Mouse (Mus musculus): Measurements from ENCODE around the gene Sema4b. TPM values are rescaled to one million over a fixed set of nuclear protein-coding genes. Genes with fewer than 3 reads are reported as not detected.

Sema4b gene
- total RNA-seq, 2 experiments from 2014 or later: 1.6 to 2.5 TPM

DNA sequence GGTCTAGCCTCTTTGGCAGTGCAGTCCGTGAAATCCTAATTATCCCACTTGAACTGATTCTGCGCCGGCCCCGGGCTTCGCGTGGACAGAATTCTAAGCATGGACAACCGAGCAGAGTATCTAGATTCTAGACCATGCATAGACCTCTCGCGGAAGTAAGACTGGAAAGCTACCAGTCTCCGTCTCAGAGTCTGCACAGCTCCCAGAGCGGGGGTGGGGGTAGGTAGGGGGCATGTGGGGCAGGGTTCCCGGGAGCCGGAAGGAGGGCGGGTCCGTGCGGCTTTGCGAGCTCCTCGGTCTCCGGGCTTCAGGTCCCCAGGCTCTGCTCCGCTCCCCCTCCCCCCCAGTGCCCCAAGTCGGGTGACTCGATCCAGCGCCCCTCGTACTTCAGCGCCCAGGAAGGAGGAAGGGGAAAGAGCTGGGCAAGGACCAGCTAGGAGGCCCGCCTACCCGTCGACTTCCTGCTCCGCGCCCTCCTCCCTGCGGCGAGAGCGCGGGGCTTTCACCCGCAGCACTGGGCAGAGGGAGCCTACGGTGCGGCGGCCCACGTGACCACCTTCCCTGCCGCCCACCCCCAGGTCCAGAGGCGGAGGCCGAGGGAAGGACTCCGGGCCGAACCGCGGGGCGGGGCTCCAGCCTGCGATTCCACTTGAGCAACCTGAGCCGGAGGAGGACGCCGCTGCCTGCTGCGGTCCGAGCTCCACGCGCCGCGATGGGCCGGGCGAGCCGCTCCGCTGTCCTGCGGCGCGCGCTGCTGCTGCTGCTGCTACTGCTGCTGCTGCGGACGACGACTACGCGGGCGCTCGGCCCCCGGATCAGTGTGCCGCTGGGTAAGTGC is 11.5 kb downstream of the Sema4b start:
- peak; percentile 75 for DNase-seq

DNA sequence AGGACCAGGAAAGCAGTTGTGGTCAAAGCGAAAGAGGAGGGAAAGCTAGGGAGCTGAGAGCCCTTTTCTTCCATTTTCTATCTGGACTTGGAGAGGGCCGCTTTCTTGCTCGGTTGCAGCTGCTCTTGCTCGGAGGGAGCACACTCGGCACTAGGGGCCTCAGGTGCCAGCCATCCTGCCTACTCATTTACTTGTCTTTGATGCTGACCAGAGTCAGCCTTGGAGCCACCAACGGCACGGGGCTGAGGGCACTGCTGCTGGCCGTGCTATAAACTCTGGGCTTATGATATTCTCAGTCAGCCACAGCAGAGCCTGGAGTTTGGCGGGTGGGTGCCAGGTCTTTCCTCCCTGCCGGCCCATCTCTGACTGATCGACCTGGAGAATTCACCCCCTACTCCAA is 12.2 kb downstream of the Sema4b start:
- no peak for DNase-seq

DNA sequence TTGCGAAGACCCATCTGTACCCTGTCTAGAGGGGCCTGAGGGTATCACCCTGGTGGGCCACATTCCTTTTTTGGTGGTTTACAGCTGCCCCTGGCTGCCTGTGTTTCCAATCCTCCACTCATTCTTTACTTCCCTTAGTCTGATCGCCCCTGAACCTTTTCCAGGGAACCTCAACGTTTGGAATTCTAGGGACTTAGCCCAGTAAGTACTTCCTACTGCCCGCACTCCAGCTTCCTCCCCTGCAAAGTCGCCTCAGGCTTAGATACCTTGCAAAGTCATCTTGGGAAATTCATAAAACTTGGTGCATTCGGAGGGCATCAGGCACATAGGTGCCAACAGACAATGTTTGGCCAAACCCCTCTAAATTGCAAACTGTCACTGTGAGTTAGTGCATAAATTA is 12.6 kb downstream of the Sema4b start:
- no peak for DNase-seq

DNA sequence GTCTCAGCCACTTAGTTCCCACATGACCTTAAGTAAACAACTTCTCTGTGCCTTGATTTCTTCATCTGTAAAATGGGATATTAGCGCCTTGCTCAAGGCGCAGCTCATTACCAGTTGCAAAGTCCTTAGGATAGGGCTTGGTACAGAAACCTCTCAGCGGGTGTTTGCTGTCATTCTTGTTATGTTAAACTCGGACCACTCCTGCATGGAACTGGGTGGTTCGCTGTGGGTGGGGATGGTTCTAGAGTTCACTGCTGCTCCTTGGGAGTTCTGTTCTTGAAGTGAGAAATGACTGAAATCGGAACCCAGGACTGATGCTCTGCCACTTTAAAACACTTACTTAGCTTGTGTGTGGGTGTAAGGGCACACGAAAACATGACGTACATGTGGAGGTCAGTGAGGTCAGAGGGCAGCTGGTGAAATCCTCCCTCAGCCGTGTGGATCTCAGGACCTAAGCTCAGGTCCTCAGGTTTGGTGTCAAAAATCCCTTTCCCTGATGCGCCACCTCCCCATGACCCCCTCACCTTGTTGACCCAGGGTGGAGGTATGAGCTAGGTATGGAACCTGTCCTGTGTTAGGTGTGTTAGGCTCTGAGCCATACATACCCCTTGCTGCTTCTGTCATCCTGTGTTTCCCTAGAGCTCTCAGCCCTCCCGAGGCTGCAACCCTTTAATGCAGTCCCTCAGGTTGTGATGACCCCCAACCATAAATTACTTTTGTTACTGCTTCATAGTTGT is 13.4 kb downstream of the Sema4b start:
- no peak for DNase-seq

GRCm38 (mm10) chr7:80200588-80200945 is 13.9 kb downstream of the Sema4b start:
- no peak for DNase-seq

DNA sequence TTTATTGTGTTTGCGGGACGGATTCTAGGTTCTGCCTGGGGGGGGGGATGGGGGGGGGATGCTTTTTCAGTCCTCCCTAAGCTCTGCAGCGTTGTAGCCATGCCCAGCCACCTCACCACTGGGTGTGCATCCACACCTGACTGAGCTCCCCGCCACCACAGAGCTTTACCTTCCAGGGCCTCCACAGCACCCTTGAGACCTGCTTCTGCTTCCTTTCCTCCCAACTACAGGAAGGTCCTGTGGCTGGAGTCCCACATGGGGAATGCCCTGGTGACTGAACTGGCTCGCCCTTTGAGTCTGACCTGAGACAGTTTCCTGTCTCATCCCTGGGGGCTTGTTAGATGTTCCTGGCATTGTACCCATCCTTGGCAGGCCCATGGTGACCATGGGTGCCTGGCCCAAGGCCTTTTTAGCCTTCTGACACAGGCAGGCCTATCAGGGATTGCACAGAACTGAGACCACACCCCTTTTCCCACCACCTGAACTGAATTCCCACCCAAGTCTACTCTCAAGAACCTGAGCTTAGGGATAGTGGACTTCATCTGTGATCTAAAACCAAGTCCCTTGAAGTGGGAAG is 14.4 kb downstream of the Sema4b start:
- no peak for DNase-seq

DNA sequence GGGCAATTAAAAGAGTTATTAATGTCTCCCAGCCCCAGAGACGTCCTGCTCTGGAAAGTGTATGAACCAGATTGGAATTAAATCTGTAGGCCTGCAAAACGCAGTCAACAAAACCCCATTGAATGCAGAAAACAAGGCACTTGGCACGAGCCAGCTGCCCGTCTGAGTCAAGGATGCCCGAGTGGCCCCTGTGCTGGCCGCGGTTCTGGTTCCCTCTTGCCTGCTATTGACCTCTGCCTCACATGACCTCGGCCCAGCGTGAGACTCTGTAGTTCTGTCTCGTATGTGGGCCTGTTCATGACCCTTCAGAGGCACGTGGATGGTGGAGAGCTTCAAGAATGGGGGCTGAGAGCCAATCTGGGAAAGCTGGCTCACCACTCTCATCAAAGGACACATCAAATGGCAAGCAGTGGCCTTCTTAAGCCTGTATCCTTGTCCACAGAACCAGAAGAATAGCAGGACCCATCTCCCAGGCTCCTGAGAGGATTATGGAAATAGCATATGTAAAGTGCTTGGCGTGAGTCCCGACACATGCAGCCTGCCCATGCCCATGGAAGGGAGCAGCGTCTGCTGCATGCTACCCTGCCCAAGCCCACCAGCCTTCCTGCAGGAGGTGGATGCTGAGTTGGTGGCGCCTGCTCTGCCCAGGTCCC is 15.4 kb downstream of the Sema4b start:
- no peak for DNase-seq

- no peak for DNase-seq
These were observed 16.3 kb downstream of the Sema4b start for GRCm38 (mm10) chr7:80202961-80203360.

DNA sequence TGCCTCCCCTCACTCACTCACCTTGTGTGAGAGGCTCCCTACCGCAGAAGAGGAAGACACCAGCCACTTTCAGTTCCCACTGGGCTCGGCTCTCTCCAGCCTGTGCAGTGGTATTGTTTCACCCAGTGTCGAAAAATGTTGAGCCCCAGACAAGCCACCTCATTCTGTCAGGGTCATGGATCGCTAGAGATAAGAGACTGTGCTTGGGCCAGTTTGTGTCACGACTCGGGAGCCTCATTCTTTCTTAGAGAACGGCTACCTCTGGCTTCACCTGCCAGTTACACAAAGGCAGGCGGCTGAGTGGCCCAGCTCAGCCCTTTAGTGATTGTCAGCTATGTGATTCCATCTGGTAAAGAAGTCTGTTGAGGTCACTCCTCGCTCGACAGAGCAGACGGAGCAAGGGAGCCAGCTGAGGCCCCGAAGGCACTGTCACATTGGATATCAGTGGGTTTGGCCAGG is 17.0 kb downstream of the Sema4b start:
- no peak for DNase-seq

- no peak for DNase-seq
These were observed 17.7 kb downstream of the Sema4b start for GRCm38 (mm10) chr7:80204362-80204761.

- no peak for DNase-seq
These were observed 18.3 kb downstream of the Sema4b start for GRCm38 (mm10) chr7:80204961-80205360.

DNA sequence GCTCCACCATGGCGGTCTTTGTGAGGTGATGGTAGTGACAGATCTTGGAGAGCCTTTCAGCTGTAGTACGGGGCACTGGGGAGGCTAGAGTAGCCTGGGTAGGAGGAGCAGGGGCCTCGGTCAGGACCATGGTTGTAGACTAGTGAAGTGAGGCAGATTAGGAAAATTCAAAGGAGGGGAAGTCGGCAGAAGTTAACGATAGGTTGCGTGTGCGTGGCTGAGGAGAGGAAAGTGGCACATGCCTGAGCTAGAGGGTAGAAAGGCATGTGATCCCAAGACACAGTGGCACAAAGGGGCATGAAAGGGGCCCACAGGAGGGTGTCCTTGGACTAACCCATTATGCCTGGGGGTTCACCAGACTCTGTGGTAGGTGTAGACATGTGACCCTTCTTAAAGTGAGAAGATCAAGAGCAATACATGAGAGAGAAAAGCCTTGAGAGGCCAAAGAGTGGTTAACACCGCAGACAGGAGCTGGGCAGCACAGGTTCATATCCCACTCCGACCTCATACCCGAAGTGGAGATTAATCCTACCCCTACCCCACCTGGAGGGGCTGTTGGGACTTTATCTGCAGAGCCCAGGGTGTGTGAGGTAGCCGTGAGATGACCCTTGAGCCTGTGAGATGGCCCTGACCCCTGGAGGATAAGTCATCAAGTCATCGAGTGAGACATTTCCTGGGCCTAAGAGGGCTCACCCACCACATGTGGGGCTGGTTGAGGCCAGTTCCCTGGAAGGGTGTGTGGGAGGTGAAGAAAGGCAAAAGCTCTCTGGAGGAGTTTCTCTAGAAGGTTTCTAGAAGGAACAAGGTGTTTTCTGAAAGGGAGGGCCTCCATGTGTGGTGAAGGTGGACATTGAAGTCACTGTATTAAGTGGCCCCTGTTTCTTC is 19.3 kb downstream of the Sema4b start:
- no peak for DNase-seq

DNA sequence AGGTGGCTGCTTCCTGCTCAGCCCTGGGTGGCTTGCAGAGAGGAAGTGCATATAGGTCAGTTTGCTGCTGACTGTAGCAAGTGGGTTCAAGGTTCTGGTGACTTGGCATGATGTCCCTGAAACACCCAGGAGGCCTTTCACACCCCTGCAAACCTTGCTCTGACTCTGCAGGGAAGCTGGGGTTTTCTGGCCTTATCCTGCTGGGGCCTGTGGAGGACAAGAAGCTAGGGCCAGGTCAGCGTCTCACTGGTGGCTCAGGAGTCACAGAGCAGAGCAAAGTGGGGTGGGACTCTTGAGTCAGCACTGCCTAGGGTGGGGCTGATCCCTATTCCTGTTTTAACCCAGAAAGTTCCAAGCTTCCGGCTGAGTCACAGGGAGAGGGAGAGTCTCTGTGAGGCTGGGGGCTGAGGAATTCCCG is 20.7 kb downstream of the Sema4b start:
- no peak for DNase-seq

DNA sequence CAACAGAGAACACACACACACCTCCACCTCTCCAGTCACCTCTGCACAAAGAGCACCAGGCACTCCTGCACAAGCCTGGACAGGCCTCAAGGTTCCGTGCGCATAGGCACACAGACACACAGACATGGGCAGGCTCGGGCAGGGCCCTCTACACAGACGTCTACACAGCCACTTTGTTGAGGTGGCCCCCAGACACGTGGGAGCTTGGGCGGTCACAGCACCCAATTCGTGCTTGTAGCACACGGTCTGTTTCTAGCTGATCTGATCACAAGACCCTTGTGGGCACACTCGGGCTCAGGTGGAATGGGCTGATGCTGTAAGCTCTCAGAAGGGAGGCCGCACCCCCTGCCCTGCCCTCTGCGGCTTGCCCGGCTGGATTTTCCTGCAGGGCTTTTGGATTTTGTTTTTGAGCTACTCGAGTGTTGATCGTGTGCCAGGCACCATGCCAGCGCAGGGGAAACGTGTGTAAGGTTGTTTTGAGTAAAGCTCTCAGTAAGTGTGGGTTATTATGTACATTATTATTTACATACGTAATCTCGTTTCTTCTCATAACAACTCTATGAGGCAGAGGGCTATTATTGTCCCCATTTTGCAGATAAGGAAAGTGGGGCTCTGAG is 21.5 kb downstream of the Sema4b start:
- DNase-seq: no peak

DNA sequence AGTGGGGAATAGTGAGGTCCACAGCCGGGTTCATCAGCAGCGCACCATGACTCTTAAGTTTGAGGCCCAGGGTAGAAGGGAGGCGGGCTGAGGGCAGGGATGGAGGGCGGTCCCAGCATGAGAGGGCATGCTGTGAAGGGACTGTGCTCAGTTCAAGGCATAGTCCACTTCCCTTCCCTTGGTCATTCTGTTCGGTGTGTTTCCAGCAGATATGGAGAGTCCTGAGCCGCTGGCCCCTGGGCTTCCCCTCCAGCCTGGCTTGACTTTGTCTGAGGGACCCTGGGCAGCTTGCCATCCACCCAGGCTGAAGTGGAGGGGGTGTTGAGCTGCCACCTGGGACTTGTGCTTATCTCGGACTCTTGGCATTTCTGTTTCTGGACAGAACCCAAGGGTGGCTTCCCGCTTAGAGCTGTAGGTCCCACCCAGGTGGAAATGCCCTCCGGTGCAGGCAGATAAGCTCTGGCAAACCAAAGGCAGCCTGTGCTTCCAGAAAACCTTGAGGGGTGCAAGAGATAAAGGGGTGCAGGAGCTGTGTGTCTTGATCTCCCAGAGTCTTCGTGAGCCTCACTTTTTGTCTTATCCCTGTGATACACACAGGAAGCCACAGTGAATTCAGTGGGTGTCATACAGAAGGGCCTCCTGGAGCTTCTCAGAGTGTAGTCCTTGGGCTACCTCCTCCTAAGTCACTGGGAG is 22.2 kb downstream of the Sema4b start:
- DNase-seq: no peak

- no peak for DNase-seq
These were observed 23.0 kb downstream of the Sema4b start for GRCm38 (mm10) chr7:80209669-80210068.

DNA sequence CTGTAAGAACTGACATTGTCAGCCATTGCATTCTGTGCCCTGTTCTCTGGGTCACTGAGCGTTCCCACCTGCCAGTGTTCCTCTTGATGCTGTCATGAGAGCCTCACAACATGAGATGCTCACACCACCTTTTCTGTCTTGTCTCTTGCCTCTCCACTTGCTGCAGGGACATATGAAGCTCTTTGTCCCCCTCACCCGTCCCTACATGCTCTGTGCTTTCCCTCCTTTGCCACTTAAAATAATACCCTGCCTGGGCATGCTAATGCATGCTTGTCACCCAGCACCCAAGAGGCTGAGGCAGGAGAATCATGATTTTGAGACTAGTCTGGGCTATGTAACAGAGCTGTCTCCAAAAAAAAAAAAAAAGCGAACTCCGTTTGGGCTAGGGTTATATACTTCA is 24.3 kb downstream of the Sema4b start:
- no peak for DNase-seq

DNA sequence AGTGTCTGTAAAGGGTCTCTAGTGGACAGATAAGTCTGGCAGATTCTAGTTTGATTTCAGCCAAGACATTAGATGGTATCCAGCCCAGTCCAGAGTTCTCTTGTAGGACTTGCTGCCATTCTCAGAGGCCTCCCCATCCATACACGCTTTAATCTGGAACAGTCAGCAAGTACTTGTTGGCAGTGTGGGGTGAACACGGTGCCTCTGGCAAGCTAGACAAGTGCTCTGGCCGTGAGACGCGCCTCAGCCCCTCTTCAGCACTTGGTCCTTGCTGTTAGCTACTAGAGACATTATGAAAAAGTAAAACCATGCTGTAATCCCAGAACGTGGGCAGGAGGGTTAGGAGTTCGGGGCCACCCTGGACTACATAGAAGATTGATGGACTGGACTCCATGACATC is 27.0 kb downstream of the Sema4b start:
- DNase-seq: no peak

DNA sequence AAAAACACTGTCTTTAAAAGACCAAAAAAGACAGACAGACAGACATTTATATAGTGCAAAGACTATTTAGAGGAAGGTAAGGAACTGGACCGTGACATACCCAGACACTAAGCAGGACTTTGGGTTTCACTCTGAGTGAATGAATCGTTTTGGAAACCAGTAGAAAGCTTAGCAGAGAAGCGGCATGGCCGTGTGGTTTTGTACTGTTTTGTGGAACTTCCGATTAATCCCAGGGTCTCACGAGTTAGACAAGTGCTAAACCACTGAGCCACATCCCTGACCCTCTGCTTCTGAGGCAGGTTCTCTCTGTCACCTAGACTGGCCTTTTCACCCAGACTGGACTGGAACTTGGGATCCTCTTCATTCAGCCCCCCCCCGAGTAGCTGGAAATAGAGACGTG is 27.8 kb downstream of the Sema4b start:
- no peak for DNase-seq

GRCm38 (mm10) chr7:80215398-80215797 is 28.8 kb downstream of the Sema4b start:
- peak; percentile 43 for DNase-seq

DNA sequence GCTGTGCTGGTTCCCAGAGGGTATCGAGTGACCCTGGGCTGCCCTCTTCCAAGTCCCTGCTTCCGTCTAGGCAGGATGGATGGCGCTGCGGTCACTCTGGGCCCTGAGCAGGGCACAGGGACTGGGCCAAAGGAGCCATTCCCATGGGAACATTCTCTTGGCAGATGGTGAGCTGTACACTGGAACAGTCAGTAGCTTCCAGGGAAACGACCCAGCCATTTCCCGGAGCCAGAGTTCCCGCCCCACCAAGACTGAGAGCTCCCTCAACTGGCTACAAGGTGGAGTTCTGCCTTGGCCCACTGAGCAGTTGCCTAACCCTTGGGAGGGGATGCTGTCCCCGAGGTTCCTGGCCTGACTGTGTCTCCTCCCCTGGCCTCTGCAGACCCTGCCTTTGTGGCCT is 29.9 kb downstream of the Sema4b start:
- peak; percentile 75 for DNase-seq
